Mouse (Mus musculus) midbrain, embryonic 12.5 days (tissue): ENCODE measurements at regions not wholly inside any gene's neighbourhood (a gene's known extent, or its start where the extent isn't known, plus 50 kb on each side); places are given as distances from the start of the nearest gene placed in this dataset.

Experiments
- ATAC-seq: fragments of 200-750 bp; cut with Nextera tagmentation; 2 replicates; pipeline ENCODE4 v1.8.0; 2017; ENCODE audit warnings: low read depth, moderate TSS enrichment, moderate library complexity; ENCODE audit not compliant: low FRiP score
- H3K27ac ChIP-seq: fragments of 300-500 bp; sonication (generic); replicated peaks from 2 replicates; pipeline ENCODE4 v1.5.1; 2016; ENCODE audit warnings: mild to moderate bottlenecking
- H3K27me3 ChIP-seq: fragments of 300-500 bp; sonication (generic); 2 replicates; pipeline ENCODE4 v1.6.1; 2016; ENCODE audit warnings: mild to moderate bottlenecking
- H3K36me3 ChIP-seq: fragments of 300-500 bp; sonication (generic); 2 replicates; pipeline ENCODE4 v1.6.1; 2016
- H3K4me1 ChIP-seq: fragments of 300-500 bp; sonication (generic); 2 replicates; pipeline ENCODE4 v1.6.1; 2016
- H3K4me2 ChIP-seq: fragments of 300-500 bp; sonication (generic); replicated peaks from 2 replicates; pipeline ENCODE4 v1.6.1; 2016; ENCODE audit warnings: mild to moderate bottlenecking, moderate library complexity
- H3K4me3 ChIP-seq: fragments of 300-500 bp; sonication (generic); 2 replicates; pipeline ENCODE4 v1.5.1; 2016; ENCODE audit warnings: mild to moderate bottlenecking
- H3K9ac ChIP-seq: fragments of 300-500 bp; sonication (generic); replicated peaks from 2 replicates; pipeline ENCODE4 v1.6.1; 2016; ENCODE audit warnings: mild to moderate bottlenecking, moderate library complexity
- H3K9me3 ChIP-seq: fragments of 300-500 bp; sonication (generic); 2 replicates; pipeline ENCODE4 v1.6.1; 2016; ENCODE audit warnings: mild to moderate bottlenecking
- WGBS: fragments of 180-500 bp; shearing (Covaris S2); methylation state at CpG from one replicate; pipeline ENCODE4 v1.1.7; 2016; 5-methylcytosine and 5-hydroxymethylcytosine counted together

- Histone ChIP-seq H3K4me1 (peaks cover 12% of the 10 kb centered on the region), H3K9me3 (no peaks in the 10 kb centered on the region), H3K9ac (no peak overlapping the region), H3K36me3 (no peaks in the 10 kb centered on the region), H3K27ac (no peak overlapping the region), H3K4me2 (no peak overlapping the region), H3K4me3 (no peak overlapping the region), H3K27me3 (no peaks in the 10 kb centered on the region)
- no peak for ATAC-seq
- 81% methylated on average over 7 of the region's 7 CpGs for WGBS
Observed at GRCm38 (mm10) chr3:119955745-119956615, 171.7 kb upstream of the Ptbp2 start.

DNA sequence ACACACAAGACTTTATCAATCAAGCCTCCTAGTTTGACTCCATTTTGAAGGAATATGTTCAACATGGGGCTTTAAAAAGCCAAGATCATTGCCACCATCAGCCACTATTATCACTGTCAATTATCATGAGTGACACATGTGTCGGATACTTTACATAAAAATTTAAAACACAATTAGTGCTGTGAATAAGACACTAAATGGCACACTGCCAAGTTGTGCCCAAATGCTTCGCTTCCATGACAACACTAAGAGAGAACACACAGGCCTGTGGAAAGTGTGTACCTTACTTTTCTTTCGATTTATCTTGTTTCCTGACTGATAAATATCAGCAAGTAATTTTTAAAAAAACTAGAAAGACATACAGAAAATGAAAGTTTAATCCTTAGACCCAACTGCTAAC lies 166.5 kb upstream of the Ptbp2 start:
- no peak overlapping the region for H3K27ac ChIP-seq
- H3K4me1 ChIP-seq: peaks cover 36% of the 10 kb centered on the region
- no peaks in the 10 kb centered on the region for H3K36me3 ChIP-seq
- WGBS: 84% methylated on average over 3 of the region's 3 CpGs
- H3K9ac ChIP-seq: no peak overlapping the region
- H3K4me3 ChIP-seq: no peak overlapping the region
- H3K9me3 ChIP-seq: no peaks in the 10 kb centered on the region
- no peak overlapping the region for H3K4me2 ChIP-seq
- no peaks in the 10 kb centered on the region for H3K27me3 ChIP-seq
- ATAC-seq: no peak

DNA sequence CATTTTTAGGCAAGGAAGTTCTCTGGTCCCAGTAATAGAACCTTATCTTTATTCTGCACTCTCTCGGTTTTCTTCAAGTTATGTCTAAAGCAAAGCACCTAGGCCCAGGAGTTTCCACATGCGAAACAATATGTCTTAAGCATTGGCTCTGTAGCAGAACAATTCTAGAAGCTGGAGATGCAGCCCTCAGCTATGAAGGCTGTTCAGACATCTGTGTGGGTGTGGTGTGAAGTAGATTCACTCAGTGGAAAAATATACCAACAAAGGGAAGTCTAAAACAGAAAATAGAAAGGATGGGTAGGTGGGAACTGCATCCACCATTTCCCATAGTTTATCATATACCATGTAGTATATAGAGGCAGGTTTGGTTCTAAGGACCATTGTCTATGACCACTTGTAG lies 165.8 kb upstream of the Ptbp2 start:
- H3K27me3 ChIP-seq: no peaks in the 10 kb centered on the region
- H3K4me2 ChIP-seq: no peak overlapping the region
- 78% methylated on average over 2 of the region's 2 CpGs for whole genome bisulfite sequencing
- peak overlapping the region; percentile 49; the same call in 1 of the 2 replicates for H3K27ac ChIP-seq
- H3K4me3 ChIP-seq: no peak overlapping the region
- H3K36me3 ChIP-seq: no peaks in the 10 kb centered on the region
- ATAC-seq: no peak
- H3K4me1 ChIP-seq: peaks cover 36% of the 10 kb centered on the region
- H3K9me3 ChIP-seq: no peaks in the 10 kb centered on the region
- no peak overlapping the region for H3K9ac ChIP-seq

DNA sequence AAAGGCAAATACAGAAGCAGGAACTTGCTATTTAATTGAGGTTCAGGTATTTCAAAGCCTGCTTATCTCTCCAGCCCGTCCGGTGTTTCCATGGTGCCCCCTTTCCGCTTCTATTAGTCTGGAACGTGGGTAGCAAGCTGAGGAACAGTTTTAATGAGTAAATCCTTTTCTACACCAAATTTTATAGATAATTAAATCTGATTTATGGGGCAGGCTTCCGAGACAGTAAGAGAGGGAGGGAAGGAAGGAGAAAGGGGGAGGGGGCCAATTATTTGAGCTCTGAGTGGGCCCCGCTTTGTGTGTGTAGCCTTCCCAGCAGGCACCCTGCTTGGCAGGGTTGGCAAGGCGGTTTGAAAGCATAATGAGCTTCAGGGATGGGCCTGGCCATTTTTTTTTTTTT lies 165.4 kb upstream of the Ptbp2 start:
- H3K36me3 ChIP-seq: no peaks in the 10 kb centered on the region
- H3K4me2 ChIP-seq: peak overlapping the region; percentile 49
- peaks cover 36% of the 10 kb centered on the region for H3K4me1 ChIP-seq
- H3K9me3 ChIP-seq: no peaks in the 10 kb centered on the region
- 12% methylated on average over 7 of the region's 7 CpGs for WGBS
- no peak overlapping the region; the same call in 1 of the 2 replicates for H3K27ac ChIP-seq
- ATAC-seq: peak; percentile 72
- H3K9ac ChIP-seq: 0 out of 2 replicates have a peak overlapping the region, but pooled peaks have one; percentile 11
- H3K27me3 ChIP-seq: no peaks in the 10 kb centered on the region
- H3K4me3 ChIP-seq: peak overlapping the region; percentile 29

DNA sequence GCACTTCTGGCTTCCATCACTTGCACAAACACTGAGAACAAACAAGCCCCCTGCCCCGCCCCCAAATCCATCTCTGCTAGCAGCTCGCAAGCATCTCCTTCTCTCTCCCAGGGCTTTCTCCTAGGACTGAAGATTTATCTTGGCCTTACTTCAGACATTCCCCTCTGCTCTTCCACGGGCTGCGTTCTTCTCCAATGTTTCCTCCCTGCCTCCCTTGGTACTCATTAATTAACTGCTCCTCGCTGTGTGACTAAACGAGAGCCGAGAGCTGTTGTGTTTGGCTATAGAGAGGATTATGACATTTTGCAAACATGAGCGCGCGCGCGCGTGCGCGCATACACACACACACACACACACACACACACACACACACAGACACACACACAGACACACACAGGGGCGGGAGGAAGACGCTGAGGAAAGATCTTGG lies 164.8 kb upstream of the Ptbp2 start:
- peak overlapping the region; percentile 29 for H3K4me3 ChIP-seq
- H3K27ac ChIP-seq: peak overlapping the region; percentile 60; the same call in 1 of the 2 replicates
- no peaks in the 10 kb centered on the region for H3K36me3 ChIP-seq
- H3K9ac ChIP-seq: 0 out of 2 replicates have a peak overlapping the region, but pooled peaks have one; percentile 11
- peaks cover 36% of the 10 kb centered on the region for H3K4me1 ChIP-seq
- no peaks in the 10 kb centered on the region for H3K9me3 ChIP-seq
- no peaks in the 10 kb centered on the region for H3K27me3 ChIP-seq
- ATAC-seq: peak; percentile 54
- WGBS: 22% methylated on average over 17 of the region's 17 CpGs
- peak overlapping the region; percentile 49 for H3K4me2 ChIP-seq

DNA sequence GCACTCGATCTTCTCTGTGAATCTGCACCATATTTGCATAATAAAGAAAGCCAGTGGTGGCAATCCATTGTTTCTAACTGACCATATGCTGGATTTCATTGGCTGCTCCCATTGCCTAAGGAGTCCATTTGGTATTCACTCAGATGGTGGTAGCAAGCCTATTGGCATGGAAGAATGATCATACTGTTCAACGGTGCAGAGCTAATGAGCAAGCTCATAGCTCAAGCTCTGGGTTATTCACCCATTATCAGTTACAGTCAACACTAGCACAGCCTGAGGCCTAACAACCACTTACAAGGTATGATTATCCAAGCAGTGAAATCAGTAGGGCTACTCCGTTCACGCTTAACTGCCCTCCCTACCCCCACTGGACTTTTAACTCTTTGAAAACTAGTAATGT lies 162.9 kb upstream of the Ptbp2 start:
- peak; percentile 45 for ATAC-seq
- no peak overlapping the region for H3K27ac ChIP-seq
- H3K4me2 ChIP-seq: no peak overlapping the region
- H3K4me1 ChIP-seq: peaks cover 36% of the 10 kb centered on the region
- WGBS: 18% methylated on average over 4 of the region's 4 CpGs
- H3K9me3 ChIP-seq: no peaks in the 10 kb centered on the region
- no peaks in the 10 kb centered on the region for H3K27me3 ChIP-seq
- no peak overlapping the region for H3K4me3 ChIP-seq
- no peaks in the 10 kb centered on the region for H3K36me3 ChIP-seq
- no peak overlapping the region for H3K9ac ChIP-seq

DNA sequence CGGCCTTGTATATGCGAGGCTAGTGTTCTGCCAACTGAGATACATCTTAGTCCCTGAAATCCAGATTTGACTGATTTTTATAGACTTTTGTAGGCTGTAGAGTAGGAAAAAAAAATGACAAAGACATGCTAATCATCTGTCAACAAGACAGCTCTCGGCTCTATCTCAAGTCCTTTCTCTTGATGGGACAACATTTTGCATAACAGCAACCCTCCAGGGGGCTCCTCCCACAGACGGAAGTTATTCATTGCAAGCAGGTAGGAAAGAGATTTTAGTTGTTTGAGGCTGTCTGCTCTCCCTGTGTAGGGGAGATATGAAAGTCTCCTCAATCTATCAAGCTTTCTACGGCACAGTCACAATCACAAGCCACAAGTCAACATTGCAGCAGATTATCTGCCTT lies 159.8 kb upstream of the Ptbp2 start:
- no peak overlapping the region for H3K27ac ChIP-seq
- no peak for ATAC-seq
- no peaks in the 10 kb centered on the region for H3K9me3 ChIP-seq
- 60% methylated on average over 5 of the region's 5 CpGs for WGBS
- no peak overlapping the region for H3K4me2 ChIP-seq
- peaks cover 21% of the 10 kb centered on the region for H3K4me1 ChIP-seq
- no peak overlapping the region for H3K9ac ChIP-seq
- H3K36me3 ChIP-seq: no peaks in the 10 kb centered on the region
- no peak overlapping the region for H3K4me3 ChIP-seq
- H3K27me3 ChIP-seq: no peaks in the 10 kb centered on the region

DNA sequence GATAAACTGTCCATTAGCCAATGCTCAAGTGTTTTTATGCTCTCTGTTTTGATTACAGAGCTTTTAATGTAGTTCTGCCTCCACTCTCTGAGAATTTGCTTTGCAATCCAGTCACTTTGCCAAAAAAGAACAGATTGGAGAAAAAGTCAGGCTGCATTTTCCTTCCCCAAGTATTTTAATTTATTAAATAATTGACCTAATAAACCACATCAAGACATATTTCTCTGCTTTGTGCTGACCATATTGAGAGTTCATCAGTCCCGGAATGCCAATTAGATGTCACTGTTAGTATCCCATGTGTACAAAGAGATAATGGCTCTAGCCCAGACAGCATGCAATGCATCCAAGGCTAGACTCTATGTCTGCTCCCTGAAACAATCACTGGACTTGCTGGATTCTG lies 154.8 kb upstream of the Ptbp2 start:
- no peak overlapping the region for H3K4me3 ChIP-seq
- no peak overlapping the region for H3K9ac ChIP-seq
- H3K9me3 ChIP-seq: no peaks in the 10 kb centered on the region
- H3K4me1 ChIP-seq: no peaks in the 10 kb centered on the region
- ATAC-seq: no peak
- 88% methylated on average over 1 of the region's 1 CpGs for WGBS
- H3K36me3 ChIP-seq: no peaks in the 10 kb centered on the region
- H3K27ac ChIP-seq: no peak overlapping the region
- H3K4me2 ChIP-seq: no peak overlapping the region
- no peaks in the 10 kb centered on the region for H3K27me3 ChIP-seq

GRCm38 (mm10) chr3:119938425-119938824 lies 154.2 kb upstream of the Ptbp2 start:
- Histone ChIP-seq H3K27me3 (no peaks in the 10 kb centered on the region), H3K4me1 (peaks cover 4% of the 10 kb centered on the region; the same call in 1 of the 2 replicates), H3K9ac (no peak overlapping the region), H3K36me3 (no peaks in the 10 kb centered on the region), H3K4me3 (no peak overlapping the region), H3K4me2 (no peak overlapping the region), H3K9me3 (no peaks in the 10 kb centered on the region), H3K27ac (no peak overlapping the region)
- WGBS: 74% methylated on average over 6 of the region's 6 CpGs
- no peak for ATAC-seq

- no peak; the same call in 1 of the 2 replicates for ATAC-seq
- Histone ChIP-seq H3K36me3 (no peaks in the 10 kb centered on the region), H3K4me2 (no peak overlapping the region), H3K9me3 (no peaks in the 10 kb centered on the region), H3K27ac (no peak overlapping the region), H3K9ac (no peak overlapping the region), H3K4me3 (no peak overlapping the region), H3K4me1 (peaks cover 10% of the 10 kb centered on the region; the same call in 1 of the 2 replicates), H3K27me3 (no peaks in the 10 kb centered on the region)
- WGBS: 39% methylated on average over 1 of the region's 1 CpGs
Observed at GRCm38 (mm10) chr3:119936526-119936925, 152.3 kb upstream of the Ptbp2 start.

- no peaks in the 10 kb centered on the region for H3K9me3 ChIP-seq
- no peak overlapping the region for H3K4me2 ChIP-seq
- no peak overlapping the region for H3K27ac ChIP-seq
- H3K4me3 ChIP-seq: no peak overlapping the region
- 42% methylated on average over 5 of the region's 5 CpGs for WGBS
- no peaks in the 10 kb centered on the region for H3K27me3 ChIP-seq
- peaks cover 10% of the 10 kb centered on the region; the same call in 1 of the 2 replicates for H3K4me1 ChIP-seq
- H3K9ac ChIP-seq: no peak overlapping the region
- H3K36me3 ChIP-seq: no peaks in the 10 kb centered on the region
- no peak for ATAC-seq
Observed at GRCm38 (mm10) chr3:119933049-119933511, 148.8 kb upstream of the Ptbp2 start.

DNA sequence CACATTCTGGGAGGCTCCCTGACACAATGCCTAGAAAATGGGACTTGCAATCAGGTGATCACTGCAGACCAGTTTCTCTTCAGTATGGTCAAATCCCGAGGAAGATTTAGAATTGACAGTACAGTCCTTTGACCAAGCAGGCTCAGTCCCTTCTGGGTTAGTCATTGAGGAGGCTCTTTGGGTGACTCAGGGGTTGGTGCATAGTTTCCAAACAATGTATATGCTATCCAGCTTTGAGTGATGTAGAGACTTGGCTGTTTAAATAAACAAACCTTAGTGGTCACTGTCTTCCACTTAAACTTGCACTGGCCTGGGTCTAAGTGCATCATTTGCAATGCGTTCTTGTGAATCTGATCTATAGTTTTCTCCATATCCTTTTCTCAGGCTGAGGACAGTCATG lies 144.0 kb upstream of the Ptbp2 start:
- no peak overlapping the region for H3K27ac ChIP-seq
- H3K4me2 ChIP-seq: no peak overlapping the region
- ATAC-seq: no peak
- H3K9ac ChIP-seq: no peak overlapping the region
- WGBS: 84% methylated on average over 2 of the region's 2 CpGs
- H3K4me3 ChIP-seq: no peak overlapping the region
- no peaks in the 10 kb centered on the region for H3K27me3 ChIP-seq
- peaks cover 4% of the 10 kb centered on the region; the same call in 1 of the 2 replicates for H3K4me1 ChIP-seq
- H3K9me3 ChIP-seq: no peaks in the 10 kb centered on the region
- no peaks in the 10 kb centered on the region for H3K36me3 ChIP-seq
